Mouse (Mus musculus) cortical plate, adult 2 months (tissue): ENCODE data around the gene Dspp.

Experiments used
- CTCF ChIP-seq: fragments of 200-500 bp; IDR thresholded peaks from 2 replicates; pipeline ENCODE4 v1.5.1; 2011; ENCODE audit warnings: mild to moderate bottlenecking, control low read depth, low read length; ENCODE audit not compliant: insufficient read depth; ENCODE audit errors: extremely low read depth
- POLR2A ChIP-seq: fragments of 200-500 bp; IDR thresholded peaks from 2 replicates; pipeline ENCODE4 v1.6.1; 2011; ENCODE audit warnings: mild to moderate bottlenecking, low read length, control low read depth; ENCODE audit not compliant: insufficient read depth; ENCODE audit errors: extremely low read depth

GRCm38 (mm10) chr5:104160581-104160980 lies 9.9 kb upstream of the Dspp start:
- TF ChIP-seq CTCF (no peak), POLR2A (no peak)
